Mouse (Mus musculus) heart, embryonic 10.5 days (tissue): ENCODE results near the gene Unk. TPM values are rescaled to one million over a fixed set of nuclear protein-coding genes. Genes with fewer than 3 reads are reported as not detected.
A peak's percentile ranks its signal among the peaks of the same experiment; 100 is the strongest.

ENCODE experiments used
- DNase-seq: peaks from one replicate; pipeline ENCODE4 v3.0.0-alpha.2; 2017; ENCODE audit warnings: low spot score
- H3K27ac ChIP-seq: fragments of 300-500 bp; sonication (generic); 2 replicates; pipeline ENCODE4 v1.5.1; 2016; ENCODE audit warnings: mild to moderate bottlenecking
- H3K27me3 ChIP-seq: fragments of 300-500 bp; sonication (generic); 2 replicates; pipeline ENCODE4 v1.6.1; 2016; ENCODE audit warnings: mild to moderate bottlenecking; ENCODE audit not compliant: poor library complexity, insufficient read depth, severe bottlenecking
- H3K36me3 ChIP-seq: fragments of 300-500 bp; sonication (generic); 2 replicates; pipeline ENCODE4 v1.6.1; 2016; ENCODE audit warnings: mild to moderate bottlenecking, moderate library complexity
- H3K4me1 ChIP-seq: fragments of 300-500 bp; sonication (generic); 2 replicates; pipeline ENCODE4 v1.6.1; 2016; ENCODE audit warnings: mild to moderate bottlenecking
- H3K4me3 ChIP-seq: fragments of 300-500 bp; sonication (generic); 2 replicates; pipeline ENCODE4 v1.5.1; 2016; ENCODE audit warnings: mild to moderate bottlenecking, moderate library complexity
- H3K9me3 ChIP-seq: fragments of 300-500 bp; sonication (generic); 2 replicates; pipeline ENCODE4 v1.6.1; 2016; ENCODE audit warnings: mild to moderate bottlenecking, moderate library complexity
- WGBS: fragments of 180-500 bp; shearing (Covaris S2); methylation state at CpG from one replicate; pipeline ENCODE4 v1.1.7; 2016; 5-methylcytosine and 5-hydroxymethylcytosine counted together
- polyA plus RNA-seq: library from polyadenylated mRNA; unstranded; fragments of >200 nt; fragmentation: Nextera tagmentation; extraction: Ambion mirVana; gene quantifications from 2 replicates; pipeline ENCODE4 v1.2.1, GENCODE M21; 2016

Gene Unk
- polyA plus RNA-seq, 1 experiment from 2014 or later = 37.1 TPM

GRCm38 (mm10) chr11:116106963-116107776, 77.0 kb downstream of the Unk start:
- DNase-seq = no peak
- WGBS = 33% methylated on average over 14 of the region's 14 CpGs
- peak overlapping the region; percentile 73 for H3K4me3 ChIP-seq
- peaks cover 13% of the 10 kb centered on the region; the same call in 1 of the 2 replicates for H3K36me3 ChIP-seq
- no peaks in the 10 kb centered on the region for H3K9me3 ChIP-seq
- peaks cover 84% of the 10 kb centered on the region for H3K4me1 ChIP-seq
- peaks cover 64% of the 10 kb centered on the region for H3K27me3 ChIP-seq
- peak overlapping the region; percentile 88 for H3K27ac ChIP-seq

GRCm38 (mm10) chr11:116107777-116108285, 77.7 kb downstream of the Unk start:
- Histone ChIP-seq H3K4me1 (peaks cover 80% of the 10 kb centered on the region), H3K36me3 (peaks cover 13% of the 10 kb centered on the region; the same call in 1 of the 2 replicates), H3K27me3 (peaks cover 64% of the 10 kb centered on the region), H3K4me3 (peak overlapping the region; percentile 73), H3K9me3 (no peaks in the 10 kb centered on the region), H3K27ac (peak overlapping the region; percentile 88)
- 16% methylated on average over 19 of the region's 19 CpGs for WGBS
- DNase-seq = no peak

DNA sequence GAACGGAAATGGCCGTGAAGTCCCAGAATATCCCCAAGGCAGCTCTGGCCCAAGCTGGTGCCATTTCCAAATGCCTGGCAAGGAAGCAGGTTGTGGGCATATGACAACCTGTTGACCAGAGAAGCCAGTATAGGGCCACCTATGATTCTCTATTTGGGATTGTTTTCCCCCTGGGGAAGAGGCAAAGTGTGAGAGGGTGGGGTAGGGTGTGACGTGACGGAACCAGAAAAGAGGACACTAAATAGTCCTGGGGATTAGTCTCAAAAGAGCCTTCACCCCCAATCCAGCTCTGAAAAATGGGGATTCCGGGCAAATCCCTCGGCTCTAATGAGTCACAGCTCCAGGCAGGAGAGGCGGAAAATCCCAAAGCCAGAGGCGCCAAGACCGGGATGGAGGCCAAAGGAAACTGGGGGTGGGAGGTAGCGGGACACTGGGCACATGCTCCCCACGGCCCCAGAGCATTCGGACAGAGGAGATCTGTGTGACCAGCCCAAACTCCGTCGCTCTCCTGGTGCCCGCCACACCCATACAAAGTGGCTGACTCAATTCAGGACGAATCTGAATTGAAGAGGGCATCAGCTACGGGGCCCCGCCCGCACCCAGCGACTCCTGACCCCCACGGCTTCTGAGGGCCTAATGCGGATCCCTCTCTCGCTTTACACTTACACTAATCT, 78.5 kb downstream of the Unk start:
- H3K27ac ChIP-seq = peak overlapping the region; percentile 88
- WGBS = 8% methylated on average over 23 of the region's 23 CpGs
- peaks cover 72% of the 10 kb centered on the region for H3K4me1 ChIP-seq
- peaks cover 64% of the 10 kb centered on the region for H3K27me3 ChIP-seq
- no peaks in the 10 kb centered on the region for H3K9me3 ChIP-seq
- H3K36me3 ChIP-seq = peaks cover 13% of the 10 kb centered on the region; the same call in 1 of the 2 replicates
- DNase-seq = no peak
- peak overlapping the region; percentile 73 for H3K4me3 ChIP-seq

- H3K9me3 ChIP-seq = no peaks in the 10 kb centered on the region
- 1% methylated on average over 70 of the region's 70 CpGs for WGBS
- peaks cover 64% of the 10 kb centered on the region for H3K27me3 ChIP-seq
- H3K4me1 ChIP-seq = peaks cover 63% of the 10 kb centered on the region
- peaks cover 13% of the 10 kb centered on the region; the same call in 1 of the 2 replicates for H3K36me3 ChIP-seq
- H3K4me3 ChIP-seq = peak overlapping the region; percentile 73
- H3K27ac ChIP-seq = peak overlapping the region; percentile 88
- DNase-seq = no peak
Measured at GRCm38 (mm10) chr11:116109441-116110081, 79.4 kb downstream of the Unk start.

GRCm38 (mm10) chr11:116110131-116110530, 80.0 kb downstream of the Unk start:
- peaks cover 13% of the 10 kb centered on the region; the same call in 1 of the 2 replicates for H3K36me3 ChIP-seq
- peaks cover 57% of the 10 kb centered on the region for H3K4me1 ChIP-seq
- peak overlapping the region; percentile 88 for H3K27ac ChIP-seq
- under 1% methylated on average over 35 of the region's 35 CpGs for WGBS
- no peak for DNase-seq
- no peaks in the 10 kb centered on the region for H3K9me3 ChIP-seq
- H3K27me3 ChIP-seq = peaks cover 64% of the 10 kb centered on the region
- H3K4me3 ChIP-seq = peak overlapping the region; percentile 73

GRCm38 (mm10) chr11:116110540-116110939, 80.4 kb downstream of the Unk start:
- Histone ChIP-seq H3K27ac (peak overlapping the region; percentile 88), H3K4me3 (peak overlapping the region; percentile 73), H3K9me3 (no peaks in the 10 kb centered on the region), H3K27me3 (peaks cover 64% of the 10 kb centered on the region), H3K4me1 (peaks cover 53% of the 10 kb centered on the region), H3K36me3 (peaks cover 11% of the 10 kb centered on the region; the same call in 1 of the 2 replicates)
- no peak for DNase-seq
- 16% methylated on average over 10 of the region's 10 CpGs for WGBS

Other genes starting within 250 kb of the Unk start
- 18.7 and 21.4 TPM in 2 replicates for gene Caskin2, start 216.7 kb upstream of the Unk start, polyA plus RNA-seq
- 39.1 and 41.7 TPM in 2 replicates for gene Tsen54, start 215.6 kb upstream of the Unk start, polyA plus RNA-seq
- 35.0 and 40.8 TPM in 2 replicates for gene Llgl2, start 206.3 kb upstream of the Unk start, polyA plus RNA-seq
- 0.23 and 0.31 TPM in 2 replicates for gene Myo15b, start 171.9 kb upstream of the Unk start, polyA plus RNA-seq
- 13.7 and 17.9 TPM in 2 replicates for gene Smim5, start 130.4 kb upstream of the Unk start, polyA plus RNA-seq
- 1.6 and 1.7 TPM in 2 replicates for gene Smim6, start 118.3 kb upstream of the Unk start, polyA plus RNA-seq
- gene Sap30bp, start 97.0 kb upstream of the Unk start, polyA plus RNA-seq = 29.4 and 35.8 TPM in 2 replicates
- gene Recql5, start 96.8 kb upstream of the Unk start, polyA plus RNA-seq = 20.4 and 22.3 TPM in 2 replicates
- gene Itgb4, start 55.6 kb upstream of the Unk start, polyA plus RNA-seq = 0.67 and 1.1 TPM in 2 replicates
- gene Galk1, start 17.6 kb upstream of the Unk start, polyA plus RNA-seq = 202 and 273 TPM in 2 replicates
- 684 and 1,078 TPM in 2 replicates for gene H3f3b, start 2.4 kb upstream of the Unk start, polyA plus RNA-seq
- 6.1 and 7.2 TPM in 2 replicates for gene Unc13d, start 47.6 kb downstream of the Unk start, polyA plus RNA-seq
- gene Wbp2, start 56.7 kb downstream of the Unk start, polyA plus RNA-seq = 122 and 158 TPM in 2 replicates
- 25.9 and 38.7 TPM in 2 replicates for gene Trim47, start 96.9 kb downstream of the Unk start, polyA plus RNA-seq
- gene Trim65, start 100.8 kb downstream of the Unk start, polyA plus RNA-seq = 3.6 and 3.8 TPM in 2 replicates
- gene Mrpl38, start 108.5 kb downstream of the Unk start, polyA plus RNA-seq = 112 and 127 TPM in 2 replicates
- 27.7 and 30.6 TPM in 2 replicates for gene Fbf1, start 137.8 kb downstream of the Unk start, polyA plus RNA-seq
- gene Ten1, start 168.5 kb downstream of the Unk start, polyA plus RNA-seq = 87.6 and 99.5 TPM in 2 replicates
- 24.5 and 32.7 TPM in 2 replicates for gene Acox1, start 168.7 kb downstream of the Unk start, polyA plus RNA-seq
- 0.67 and 1.5 TPM in 2 replicates for gene Evpl, start 207.8 kb downstream of the Unk start, polyA plus RNA-seq
- gene Srp68, start 243.9 kb downstream of the Unk start, polyA plus RNA-seq = 90.7 and 101 TPM in 2 replicates